8 mouse cellular contexts compared by ENCODE assay signal in genomic region chr2:73213871-73214659, GRCm38 (mm10). TPM values are rescaled to one million over a fixed set of nuclear protein-coding genes. Genes with fewer than 3 reads are reported as not detected.
A peak's percentile ranks its signal among the peaks of the same experiment; 100 is the strongest.
DNase-seq lines count a peak whose midpoint lies in the region; ATAC-seq and TF ChIP-seq lines count a peak whose summit lies in the region.

No protein-coding gene starts in this region.

- TF ChIP-seq CTCF in G1E (IDR thresholded peaks at IDR 0.05; ENCODE audit: low read depth, low read length) = no peak
- TF ChIP-seq CTCF in layer of hippocampus, adult 2 months (conservative IDR thresholded peaks at IDR 0.05) = no peak
- no peak for TF ChIP-seq CTCF in lung, embryonic 14.5 days (IDR thresholded peaks at IDR 0.05; ENCODE audit: low read depth)
- TF ChIP-seq CTCF in olfactory bulb, adult 2 months (IDR thresholded peaks at IDR 0.05; ENCODE audit: insufficient read depth, low read depth, low read length) = no peak
- TF ChIP-seq CTCF in thymus, adult 2 months (IDR thresholded peaks at IDR 0.05; ENCODE audit: borderline replicate concordance, control insufficient read depth, extremely low read depth, insufficient read depth, low read length, poor library complexity) = peak; percentile 65; the same call in 1 of the 2 replicates

- peak; percentile 55; the same call in 1 of the 2 replicates for TF ChIP-seq POLR2A in olfactory bulb, adult 2 months (IDR thresholded peaks at IDR 0.05; ENCODE audit: insufficient read depth, low read depth, low read length)
- TF ChIP-seq POLR2A in thymus, adult 2 months (IDR thresholded peaks at IDR 0.05; ENCODE audit: control insufficient read depth, extremely low read depth, insufficient read depth, low read length, poor library complexity) = peak; percentile 58

- peaks cover 36% of the 10 kb centered on the region for H3K36me3 ChIP-seq in G1E (replicated peaks)
- 0 out of 2 replicates have a peak, but pooled peaks cover 2% of the 10 kb centered on the region for H3K36me3 ChIP-seq in forebrain, embryonic 16.5 days (ENCODE audit: control insufficient read depth, insufficient read depth)
- peaks cover 18% of the 10 kb centered on the region for H3K36me3 ChIP-seq in lung, embryonic 14.5 days (ENCODE audit: insufficient read depth)
- H3K36me3 ChIP-seq in thymus, adult 2 months (ENCODE audit: control insufficient read depth, insufficient read depth, low read length) = no peaks in the 10 kb centered on the region

- intact Hi-C loops in heart, postnatal 36 days (cut with DNase I) = loop anchor here (2.0 to 10.0 kb wide), 3 partner anchors 51 to 229 kb away; partner anchors contain the start of genes Gm11084 and Sp3

- under 1% methylated on average over 68 of the region's 68 CpGs for WGBS in forebrain, embryonic 16.5 days
- under 1% methylated on average over 67 of the region's 68 CpGs for WGBS in lung, embryonic 14.5 days
- WGBS in olfactory bulb, adult 2 months = under 1% methylated on average over 67 of the region's 68 CpGs
- WGBS in thymus, adult 2 months = under 1% methylated on average over 68 of the region's 68 CpGs

- DNase-seq in G1E (ENCODE audit: low spot score) = peak; percentile 97
- DNase-seq in cerebellum, adult 18-20 months = peak; percentile 92 to 97
- DNase-seq in heart, postnatal 36 days = peak; percentile 93
- DNase-seq in layer of hippocampus, adult 2 months (ENCODE audit: low spot score in 2 of 2) = peak; percentile 92 to 93
- DNase-seq in lung, embryonic 14.5 days = peak; percentile 97
- DNase-seq in thymus, adult 2 months = peak; percentile 97

- peak; percentile 81 for ATAC-seq in G1E (ENCODE audit: extremely low read depth, insufficient number of reproducible peaks, low FRiP score, poor library complexity, severe bottlenecking)
- peak; percentile 98 for ATAC-seq in forebrain, embryonic 16.5 days
- peak; percentile 97 for ATAC-seq in lung, embryonic 14.5 days (ENCODE audit: insufficient read depth)

- no peaks in the 10 kb centered on the region for H3K9me3 ChIP-seq in G1E (replicated peaks)
- no peaks in the 10 kb centered on the region for H3K9me3 ChIP-seq in forebrain, embryonic 16.5 days (ENCODE audit: control insufficient read depth, low read length)
- no peaks in the 10 kb centered on the region for H3K9me3 ChIP-seq in lung, embryonic 14.5 days (ENCODE audit: low read depth, low read length)

- no peak overlapping the region for H3K27ac ChIP-seq in forebrain, embryonic 16.5 days (ENCODE audit: low read length)
- H3K27ac ChIP-seq in layer of hippocampus, adult 2 months = peak overlapping the region; percentile 75
- H3K27ac ChIP-seq in lung, embryonic 14.5 days (ENCODE audit: low read depth) = peak overlapping the region; percentile 46; the same call in 1 of the 2 replicates
- H3K27ac ChIP-seq in olfactory bulb, adult 2 months (ENCODE audit: insufficient read depth, low read depth, low read length) = no peak overlapping the region
- no peak overlapping the region for H3K27ac ChIP-seq in thymus, adult 2 months (ENCODE audit: control insufficient read depth, insufficient read depth, low read length)

- peak overlapping the region; percentile 94 for H3K4me2 ChIP-seq in forebrain, embryonic 16.5 days (ENCODE audit: low read length)
- H3K4me2 ChIP-seq in lung, embryonic 14.5 days = peak overlapping the region; percentile 89

- peaks cover 5% of the 10 kb centered on the region; the same call in 1 of the 2 replicates for H3K27me3 ChIP-seq in G1E (ENCODE audit: insufficient read depth, low read length)
- no peaks in the 10 kb centered on the region for H3K27me3 ChIP-seq in forebrain, embryonic 16.5 days (replicated peaks; ENCODE audit: control insufficient read depth, insufficient read depth, low read length)
- H3K27me3 ChIP-seq in lung, embryonic 14.5 days (ENCODE audit: insufficient read depth, low read length) = no peaks in the 10 kb centered on the region
- H3K27me3 ChIP-seq in thymus, adult 2 months (ENCODE audit: control insufficient read depth, insufficient read depth, low read length) = no peaks in the 10 kb centered on the region

- H3K4me3 ChIP-seq in G1E (ENCODE audit: low read depth, low read length) = peak overlapping the region; percentile 79
- H3K4me3 ChIP-seq in forebrain, embryonic 16.5 days (replicated peaks; ENCODE audit: low read length) = peak overlapping the region; percentile 94
- peak overlapping the region; percentile 99 for H3K4me3 ChIP-seq in layer of hippocampus, adult 2 months
- H3K4me3 ChIP-seq in lung, embryonic 14.5 days (ENCODE audit: low read depth, low read length) = peak overlapping the region; percentile 86
- peak overlapping the region; percentile 63 for H3K4me3 ChIP-seq in olfactory bulb, adult 2 months (ENCODE audit: insufficient read depth, low read depth, low read length)
- H3K4me3 ChIP-seq in thymus, adult 2 months (ENCODE audit: control insufficient read depth, insufficient read depth, low read length) = peak overlapping the region; percentile 92

- H3K9ac ChIP-seq in forebrain, embryonic 16.5 days (replicated peaks; ENCODE audit: low read depth, low read length) = peak overlapping the region; percentile 93
- peak overlapping the region; percentile 75 for H3K9ac ChIP-seq in lung, embryonic 14.5 days

- H3K4me1 ChIP-seq in G1E (ENCODE audit: insufficient read depth, low read depth, low read length) = peaks cover 27% of the 10 kb centered on the region
- peaks cover 13% of the 10 kb centered on the region for H3K4me1 ChIP-seq in forebrain, embryonic 16.5 days (replicated peaks; ENCODE audit: control insufficient read depth, insufficient read depth, low read length)
- 0 out of 2 replicates have a peak, but pooled peaks cover 6% of the 10 kb centered on the region for H3K4me1 ChIP-seq in lung, embryonic 14.5 days (ENCODE audit: insufficient read depth)
- peaks cover 5% of the 10 kb centered on the region; the same call in 1 of the 2 replicates for H3K4me1 ChIP-seq in olfactory bulb, adult 2 months (ENCODE audit: control insufficient read depth, insufficient read depth, low read length)
- peaks cover 7% of the 10 kb centered on the region for H3K4me1 ChIP-seq in thymus, adult 2 months (replicated peaks; ENCODE audit: control insufficient read depth, insufficient read depth, low read length)

RNA-seq across cellular contexts. Expression of gene Ola1, which starts 4.7 kb away (rescaled TPM):
- total RNA-seq in G1E (2014; fragmentation: Nextera tagmentation) = 180 and 192 TPM in 2 replicates
- total RNA-seq in G1E (2017) = 108 and 124 TPM in 2 replicates
- polyA plus RNA-seq in G1E (2012) = 47.1 and 59.0 TPM in 2 replicates
- 98.5 and 105 TPM in 2 replicates for polyA plus RNA-seq in forebrain, embryonic 16.5 days (2015; fragmentation: Nextera tagmentation; extraction: Ambion mirVana)
- 10 to 100 TPM; 42.9 to 44.6 TPM for total RNA-seq in heart, postnatal 36 days (2021)
- 100 to 1,000 TPM; 119 to 123 TPM for total RNA-seq in layer of hippocampus, adult 2 months (2021)
- 79.2 and 80.9 TPM in 2 replicates for polyA plus RNA-seq in lung, embryonic 14.5 days (2014; fragmentation: Nextera tagmentation; extraction: Ambion mirVana)
- polyA plus RNA-seq in olfactory bulb, adult 2 months (2012; ENCODE audit: insufficient read depth, insufficient read length, low replicate concordance, missing spikeins) = 370 TPM in 1 of 2 replicates, not detected in the other
- polyA plus RNA-seq in thymus, adult 2 months (2012; rRNA removed) = 7.7 and 7.8 TPM in 2 replicates

RNA-seq across cellular contexts. Expression of gene Sp9, which starts 57.7 kb away (rescaled TPM):
- total RNA-seq in G1E (2014; fragmentation: Nextera tagmentation) = 0.23 TPM in 1 of 2 replicates, not detected in the other
- 0.27 and 0.35 TPM in 2 replicates for total RNA-seq in G1E (2017)
- polyA plus RNA-seq in G1E (2012) = 0.43 and 0.65 TPM in 2 replicates
- 6.6 and 8.8 TPM in 2 replicates for polyA plus RNA-seq in forebrain, embryonic 16.5 days (2015; fragmentation: Nextera tagmentation; extraction: Ambion mirVana)
- not detected for total RNA-seq in heart, postnatal 36 days (2021)
- 1 to 10 TPM; 3.8 to 4.3 TPM for total RNA-seq in layer of hippocampus, adult 2 months (2021)
- polyA plus RNA-seq in lung, embryonic 14.5 days (2014; fragmentation: Nextera tagmentation; extraction: Ambion mirVana) = not detected in 2 replicates
- polyA plus RNA-seq in olfactory bulb, adult 2 months (2012; ENCODE audit: insufficient read depth, insufficient read length, low replicate concordance, missing spikeins) = not detected in 2 replicates
- not detected in 2 replicates for polyA plus RNA-seq in thymus, adult 2 months (2012; rRNA removed)

Comparison
In these comparisons a context has a peak if more than half of its experiments do, and no peak if none do; other contexts are left out.
1. H3K27ac ChIP-seq: peak in layer of hippocampus, adult 2 months (single experiment) and lung, embryonic 14.5 days (single experiment); none in forebrain, embryonic 16.5 days (single experiment), olfactory bulb, adult 2 months (single experiment) and thymus, adult 2 months (single experiment).
2. Peak in every context shown above with its lines, with median percentiles within 50 percentile points of each other: ATAC-seq, DNase-seq and H3K4me3 ChIP-seq.